Mouse (Mus musculus): ENCODE data around the gene Tex48. TPM values are rescaled to one million over a fixed set of nuclear protein-coding genes. Genes with fewer than 3 reads are reported as not detected.

The Tex48 gene
- polyA plus RNA-seq, 1 experiment from 2014 or later = not detected

GRCm38 (mm10) chr4:63560079-63560478, 62.1 kb downstream of the Tex48 start:
- Histone ChIP-seq H3K4me1 (replicated peaks; ENCODE audit: control insufficient read depth, insufficient read depth, low read length) (peaks cover 11% of the 10 kb centered on the region), H3K27me3 (replicated peaks; ENCODE audit: control insufficient read depth, insufficient read depth, low read length) (no peaks in the 10 kb centered on the region), H3K27ac (ENCODE audit: low read length) (no peak overlapping the region), H3K4me3 (replicated peaks; ENCODE audit: low read length) (no peak overlapping the region), H3K36me3 (ENCODE audit: control insufficient read depth, insufficient read depth) (no peaks in the 10 kb centered on the region), H3K4me2 (ENCODE audit: low read length) (no peak overlapping the region), H3K9ac (replicated peaks; ENCODE audit: low read depth, low read length) (no peak overlapping the region), H3K9me3 (ENCODE audit: control insufficient read depth, low read length) (no peaks in the 10 kb centered on the region)
- 53% methylated on average over 8 of the region's 8 CpGs for WGBS
- ATAC-seq = no peak

- 39% methylated on average over 9 of the region's 9 CpGs for WGBS
- Histone ChIP-seq H3K9me3 (ENCODE audit: control insufficient read depth, low read length) (no peaks in the 10 kb centered on the region), H3K27me3 (replicated peaks; ENCODE audit: control insufficient read depth, insufficient read depth, low read length) (no peaks in the 10 kb centered on the region), H3K27ac (ENCODE audit: low read length) (no peak overlapping the region), H3K36me3 (ENCODE audit: control insufficient read depth, insufficient read depth) (no peaks in the 10 kb centered on the region), H3K9ac (replicated peaks; ENCODE audit: low read depth, low read length) (peak overlapping the region; percentile 79; the same call in 1 of the 2 replicates), H3K4me1 (replicated peaks; ENCODE audit: control insufficient read depth, insufficient read depth, low read length) (peaks cover 11% of the 10 kb centered on the region), H3K4me3 (replicated peaks; ENCODE audit: low read length) (peak overlapping the region; percentile 63), H3K4me2 (ENCODE audit: low read length) (peak overlapping the region; percentile 77)
- ATAC-seq = peak; percentile 24; the same call in 1 of the 2 replicates
Measured at GRCm38 (mm10) chr4:63559127-63559697, 63.0 kb downstream of the Tex48 start.

- Histone ChIP-seq H3K27me3 (replicated peaks; ENCODE audit: control insufficient read depth, insufficient read depth, low read length) (no peaks in the 10 kb centered on the region), H3K4me2 (ENCODE audit: low read length) (peak within 1 kb of the TSS; percentile 77), H3K27ac (ENCODE audit: low read length) (no peak within 1 kb of the TSS), H3K4me1 (replicated peaks; ENCODE audit: control insufficient read depth, insufficient read depth, low read length) (peaks cover 11% of the 10 kb centered on the region), H3K36me3 (ENCODE audit: control insufficient read depth, insufficient read depth) (no peaks in the 10 kb centered on the region), H3K9me3 (ENCODE audit: control insufficient read depth, low read length) (no peaks in the 10 kb centered on the region), H3K9ac (replicated peaks; ENCODE audit: low read depth, low read length) (peak within 1 kb of the TSS; percentile 79), H3K4me3 (replicated peaks; ENCODE audit: low read length) (peak within 1 kb of the TSS; percentile 63)
- WGBS = under 1% methylated on average over 81 of the region's 81 CpGs
- ATAC-seq = peak; percentile 88
Measured at GRCm38 (mm10) chr4:63558407-63559081, 63.7 kb downstream of the Tex48 start, which contains the start of gene Tmem268. TSS of gene Tmem268 (plus strand) at chr4:63558781.

- Histone ChIP-seq H3K36me3 (ENCODE audit: control insufficient read depth, insufficient read depth) (peaks cover 2% of the 10 kb centered on the region; the same call in 1 of the 2 replicates), H3K27ac (ENCODE audit: low read length) (no peak overlapping the region), H3K4me1 (replicated peaks; ENCODE audit: control insufficient read depth, insufficient read depth, low read length) (peaks cover 11% of the 10 kb centered on the region), H3K4me2 (ENCODE audit: low read length) (peak overlapping the region; percentile 77; the same call in 1 of the 2 replicates), H3K9me3 (ENCODE audit: control insufficient read depth, low read length) (no peaks in the 10 kb centered on the region), H3K9ac (replicated peaks; ENCODE audit: low read depth, low read length) (no peak overlapping the region), H3K27me3 (replicated peaks; ENCODE audit: control insufficient read depth, insufficient read depth, low read length) (no peaks in the 10 kb centered on the region), H3K4me3 (replicated peaks; ENCODE audit: low read length) (no peak overlapping the region)
- 33% methylated on average over 16 of the region's 16 CpGs for WGBS
- no peak for ATAC-seq
Measured at GRCm38 (mm10) chr4:63557124-63558059, 64.8 kb downstream of the Tex48 start.

Other genes with a start within 250 kb of the Tex48 start
- gene Akna, start 219.1 kb downstream of the Tex48 start, polyA plus RNA-seq (2015; fragmentation: Nextera tagmentation; extraction: Ambion mirVana) = 10.6 and 11.2 TPM in 2 replicates
- 5.1 and 6.4 TPM in 2 replicates for gene Whrn, start 126.4 kb downstream of the Tex48 start, polyA plus RNA-seq (2015; fragmentation: Nextera tagmentation; extraction: Ambion mirVana)
- gene Atp6v1g1, start 77.7 kb downstream of the Tex48 start, polyA plus RNA-seq (2015; fragmentation: Nextera tagmentation; extraction: Ambion mirVana) = 427 and 436 TPM in 2 replicates
- gene Tmem268, start 63.6 kb downstream of the Tex48 start, polyA plus RNA-seq (2015; fragmentation: Nextera tagmentation; extraction: Ambion mirVana) = 4.8 and 6.0 TPM in 2 replicates
- gene Gm11213, start 17.2 kb downstream of the Tex48 start, polyA plus RNA-seq (2015; fragmentation: Nextera tagmentation; extraction: Ambion mirVana) = not detected in 2 replicates
- gene Gm11214, start 41.0 kb upstream of the Tex48 start, polyA plus RNA-seq (2015; fragmentation: Nextera tagmentation; extraction: Ambion mirVana) = not detected in 2 replicates
- gene Tnfsf15, start 122.7 kb upstream of the Tex48 start, polyA plus RNA-seq (2015; fragmentation: Nextera tagmentation; extraction: Ambion mirVana) = not detected in 2 replicates
- gene Tnfsf8, start 238.9 kb upstream of the Tex48 start, polyA plus RNA-seq (2015; fragmentation: Nextera tagmentation; extraction: Ambion mirVana) = 0.10 and 0.18 TPM in 2 replicates

Measured in forebrain, embryonic 16.5 days (tissue).